ENCODE assay signal across 10 mouse cellular contexts in the genomic region with DNA sequence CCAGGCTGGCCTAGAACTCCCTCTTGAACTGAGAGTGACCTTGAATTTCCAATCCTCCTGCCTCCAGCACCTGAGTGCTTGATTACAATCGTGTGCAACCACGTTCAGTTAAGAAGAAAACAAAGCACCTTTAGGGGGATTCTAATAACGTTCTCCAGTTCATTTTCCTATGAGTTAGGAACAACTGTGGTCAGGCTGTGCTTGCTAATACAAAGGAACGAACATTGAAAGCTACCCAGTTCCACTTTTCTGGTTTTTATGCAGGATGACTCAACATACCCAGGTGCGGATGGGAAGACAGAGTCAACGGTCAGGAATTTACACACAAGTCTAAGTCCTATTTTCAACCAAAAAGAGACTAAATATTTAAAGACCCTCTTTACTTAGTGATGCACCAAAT. TPM values are rescaled to one million over a fixed set of nuclear protein-coding genes. Genes with fewer than 3 reads are reported as not detected.
DNase-seq lines count a peak whose midpoint lies in the region; ATAC-seq lines count a peak whose summit lies in the region.
"Had no signal": no experiment of that assay in that cellular context is flagged by ENCODE, and none has a peak within 500 bp of the region (broad histone marks: within the 10 kb centered on the region; RNA-seq: fewer than 3 reads in every experiment).

No protein-coding gene starts in this region.

- no peak overlapping the region for H3K9ac ChIP-seq in neural tube, embryonic 11.5 days (ENCODE audit: low read length)
- H3K9ac ChIP-seq in limb, embryonic 12.5 days (replicated peaks), result no peak overlapping the region
- H3K9ac ChIP-seq in stomach, embryonic 16.5 days (ENCODE audit: low read length), result no peak overlapping the region

- H3K27me3 ChIP-seq in heart, embryonic 10.5 days (ENCODE audit: insufficient read depth, poor library complexity, severe bottlenecking), result no peaks in the 10 kb centered on the region
- H3K27me3 ChIP-seq in neural tube, embryonic 11.5 days (ENCODE audit: control insufficient read depth, insufficient read depth, low read length), result no peaks in the 10 kb centered on the region
- H3K27me3 ChIP-seq in limb, embryonic 12.5 days, result no peaks in the 10 kb centered on the region
- H3K27me3 ChIP-seq in stomach, embryonic 16.5 days (ENCODE audit: control insufficient read depth, insufficient read depth, low read length), result no peaks in the 10 kb centered on the region; the same call in 1 of the 2 replicates

- H3K27ac ChIP-seq in heart, embryonic 10.5 days, result 0 out of 2 replicates have a peak overlapping the region, but pooled peaks have one; percentile 87
- H3K27ac ChIP-seq in neural tube, embryonic 11.5 days (ENCODE audit: low read depth, low read length), result no peak overlapping the region
- no peak overlapping the region for H3K27ac ChIP-seq in limb, embryonic 12.5 days
- H3K27ac ChIP-seq in stomach, embryonic 16.5 days (ENCODE audit: low read length), result no peak overlapping the region

- intact Hi-C loops in gastrocnemius, postnatal 36 days (cut with DNase I), result no loop called here

- H3K36me3 ChIP-seq in heart, embryonic 10.5 days, result peaks cover 23% of the 10 kb centered on the region
- H3K36me3 ChIP-seq in neural tube, embryonic 11.5 days (ENCODE audit: control insufficient read depth, insufficient read depth, low read length), result no peaks in the 10 kb centered on the region
- peaks cover 20% of the 10 kb centered on the region for H3K36me3 ChIP-seq in limb, embryonic 12.5 days
- H3K36me3 ChIP-seq in stomach, embryonic 16.5 days (ENCODE audit: control insufficient read depth, insufficient read depth, low read length), result no peaks in the 10 kb centered on the region

- peaks cover 10% of the 10 kb centered on the region; the same call in 1 of the 2 replicates for H3K4me1 ChIP-seq in heart, embryonic 10.5 days
- no peaks in the 10 kb centered on the region for H3K4me1 ChIP-seq in neural tube, embryonic 11.5 days (ENCODE audit: control insufficient read depth, insufficient read depth, low read length)
- H3K4me1 ChIP-seq in limb, embryonic 12.5 days (replicated peaks), result no peaks in the 10 kb centered on the region; the same call in 1 of the 2 replicates
- H3K4me1 ChIP-seq in stomach, embryonic 16.5 days (ENCODE audit: control insufficient read depth, insufficient read depth, low read length), result no peaks in the 10 kb centered on the region

- H3K9me3 ChIP-seq in heart, embryonic 10.5 days, result no peaks in the 10 kb centered on the region
- no peaks in the 10 kb centered on the region for H3K9me3 ChIP-seq in neural tube, embryonic 11.5 days (ENCODE audit: control insufficient read depth, low read length)
- H3K9me3 ChIP-seq in limb, embryonic 12.5 days, result no peaks in the 10 kb centered on the region
- H3K9me3 ChIP-seq in stomach, embryonic 16.5 days (replicated peaks; ENCODE audit: control insufficient read depth, low read length), result no peaks in the 10 kb centered on the region

- no peak for DNase-seq in heart, embryonic 10.5 days (ENCODE audit: low spot score)
- no peak for DNase-seq in heart, adult 11 months
- no peak for DNase-seq in neural tube, embryonic 11.5 days (ENCODE audit: low spot score)
- no peak for DNase-seq in neural tube, embryonic 10.5 days (ENCODE audit: extremely low spot score, low spot score)
- DNase-seq in gastrocnemius, postnatal 36 days, result no peak
- DNase-seq in layer of hippocampus, postnatal 36 days, result no peak
- DNase-seq: adrenal gland, postnatal 25 days; cerebellum, postnatal 36 days had no signal

- H3K4me3 ChIP-seq in heart, embryonic 10.5 days, result peak overlapping the region; percentile 59; the same call in 1 of the 2 replicates
- peak overlapping the region; percentile 48; the same call in 1 of the 2 replicates for H3K4me3 ChIP-seq in neural tube, embryonic 11.5 days (ENCODE audit: low read depth, low read length)
- 0 out of 2 replicates have a peak overlapping the region, but pooled peaks have one; percentile 54 for H3K4me3 ChIP-seq in limb, embryonic 12.5 days (replicated peaks)
- H3K4me3 ChIP-seq in stomach, embryonic 16.5 days (replicated peaks; ENCODE audit: low read length), result no peak overlapping the region

- 81% methylated on average over 6 of the region's 6 CpGs for WGBS in heart, embryonic 10.5 days
- WGBS in neural tube, embryonic 11.5 days, result 84% methylated on average over 6 of the region's 6 CpGs
- WGBS in limb, embryonic 12.5 days, result 83% methylated on average over 6 of the region's 6 CpGs
- 74% methylated on average over 6 of the region's 6 CpGs for WGBS in stomach, embryonic 16.5 days

- ATAC-seq in neural tube, embryonic 11.5 days (ENCODE audit: insufficient read depth, low FRiP score, low TSS enrichment), result no peak
- ATAC-seq in limb, embryonic 12.5 days (ENCODE audit: insufficient number of reproducible peaks, insufficient read depth, low FRiP score, low TSS enrichment, low read depth), result no peak
- ATAC-seq in stomach, embryonic 16.5 days (ENCODE audit: insufficient read depth, low FRiP score), result no peak

- H3K4me2 ChIP-seq in neural tube, embryonic 11.5 days (ENCODE audit: low read depth), result no peak overlapping the region
- peak overlapping the region; percentile 78 for H3K4me2 ChIP-seq in limb, embryonic 12.5 days
- H3K4me2 ChIP-seq in stomach, embryonic 16.5 days (ENCODE audit: low read depth, low read length), result peak overlapping the region; percentile 89; the same call in 1 of the 2 replicates

RNA-seq across cellular contexts. Expression of a gene that starts 0.9 kb away (rescaled TPM):
- polyA plus RNA-seq in heart, embryonic 10.5 days (2016; fragmentation: Nextera tagmentation; extraction: Ambion mirVana), result 0.31 and 0.33 TPM in 2 replicates
- polyA plus RNA-seq in neural tube, embryonic 11.5 days (2014; fragmentation: Nextera tagmentation; extraction: Ambion mirVana), result 0.23 and 0.27 TPM in 2 replicates
- 0.15 and 0.18 TPM in 2 replicates for polyA plus RNA-seq in limb, embryonic 12.5 days (2016; fragmentation: Nextera tagmentation; extraction: Ambion mirVana)
- 0.13 and 0.36 TPM in 2 replicates for polyA plus RNA-seq in stomach, embryonic 16.5 days (2015; fragmentation: Nextera tagmentation; extraction: Ambion mirVana)
- total RNA-seq in gastrocnemius, postnatal 36 days (2021), result under 1 TPM; 0.10 to 0.13 TPM
- under 1 TPM; 0.55 to 0.56 TPM for total RNA-seq in layer of hippocampus, postnatal 36 days (2021)

RNA-seq across cellular contexts. Expression of a gene that starts 1.1 kb away (rescaled TPM):
- 13.6 and 16.1 TPM in 2 replicates for polyA plus RNA-seq in heart, embryonic 10.5 days (2016; fragmentation: Nextera tagmentation; extraction: Ambion mirVana)
- 20.2 and 21.2 TPM in 2 replicates for polyA plus RNA-seq in neural tube, embryonic 11.5 days (2014; fragmentation: Nextera tagmentation; extraction: Ambion mirVana)
- 11.2 and 11.4 TPM in 2 replicates for polyA plus RNA-seq in limb, embryonic 12.5 days (2016; fragmentation: Nextera tagmentation; extraction: Ambion mirVana)
- polyA plus RNA-seq in stomach, embryonic 16.5 days (2015; fragmentation: Nextera tagmentation; extraction: Ambion mirVana), result 9.5 and 11.3 TPM in 2 replicates
- 10 to 100 TPM in 1 of 2 experiments, 1 to 10 TPM in 1; 5.9 to 11.4 TPM for total RNA-seq in gastrocnemius, postnatal 36 days (2021)
- 10 to 100 TPM; 24.1 to 26.7 TPM for total RNA-seq in layer of hippocampus, postnatal 36 days (2021)

RNA-seq across cellular contexts. Expression of a gene that starts 20.5 kb away (rescaled TPM):
- polyA plus RNA-seq in heart, embryonic 10.5 days (2016; fragmentation: Nextera tagmentation; extraction: Ambion mirVana), result 4.4 and 6.2 TPM in 2 replicates
- 3.9 and 4.5 TPM in 2 replicates for polyA plus RNA-seq in neural tube, embryonic 11.5 days (2014; fragmentation: Nextera tagmentation; extraction: Ambion mirVana)
- 3.0 and 3.7 TPM in 2 replicates for polyA plus RNA-seq in limb, embryonic 12.5 days (2016; fragmentation: Nextera tagmentation; extraction: Ambion mirVana)
- polyA plus RNA-seq in stomach, embryonic 16.5 days (2015; fragmentation: Nextera tagmentation; extraction: Ambion mirVana), result 6.4 and 7.9 TPM in 2 replicates
- total RNA-seq in gastrocnemius, postnatal 36 days (2021), result 10 to 100 TPM; 20.4 to 21.2 TPM
- 10 to 100 TPM; 16.1 to 17.1 TPM for total RNA-seq in layer of hippocampus, postnatal 36 days (2021)

RNA-seq across cellular contexts. Expression of a gene that starts 30.3 kb away (rescaled TPM):
- 0.11 and 0.29 TPM in 2 replicates for polyA plus RNA-seq in heart, embryonic 10.5 days (2016; fragmentation: Nextera tagmentation; extraction: Ambion mirVana)
- 2.4 and 2.5 TPM in 2 replicates for polyA plus RNA-seq in neural tube, embryonic 11.5 days (2014; fragmentation: Nextera tagmentation; extraction: Ambion mirVana)
- 0.52 and 0.73 TPM in 2 replicates for polyA plus RNA-seq in limb, embryonic 12.5 days (2016; fragmentation: Nextera tagmentation; extraction: Ambion mirVana)
- polyA plus RNA-seq in stomach, embryonic 16.5 days (2015; fragmentation: Nextera tagmentation; extraction: Ambion mirVana), result 0.25 and 0.27 TPM in 2 replicates
- total RNA-seq in gastrocnemius, postnatal 36 days (2021), result under 1 TPM; 0.30 to 0.66 TPM
- 10 to 100 TPM; 75.7 to 80.7 TPM for total RNA-seq in layer of hippocampus, postnatal 36 days (2021)

RNA-seq across cellular contexts. Expression of a gene that starts 38.0 kb away (rescaled TPM):
- polyA plus RNA-seq in heart, embryonic 10.5 days (2016; fragmentation: Nextera tagmentation; extraction: Ambion mirVana), result 50.3 and 56.3 TPM in 2 replicates
- 31.4 and 31.7 TPM in 2 replicates for polyA plus RNA-seq in neural tube, embryonic 11.5 days (2014; fragmentation: Nextera tagmentation; extraction: Ambion mirVana)
- 27.4 and 29.9 TPM in 2 replicates for polyA plus RNA-seq in limb, embryonic 12.5 days (2016; fragmentation: Nextera tagmentation; extraction: Ambion mirVana)
- 49.9 and 52.4 TPM in 2 replicates for polyA plus RNA-seq in stomach, embryonic 16.5 days (2015; fragmentation: Nextera tagmentation; extraction: Ambion mirVana)
- total RNA-seq in gastrocnemius, postnatal 36 days (2021), result 10 to 100 TPM; 15.3 to 15.5 TPM
- 10 to 100 TPM; 14.5 to 18.3 TPM for total RNA-seq in layer of hippocampus, postnatal 36 days (2021)
